Mouse (Mus musculus) heart, embryonic 11.5 days (tissue): ENCODE measurements at regions not wholly inside any gene's neighbourhood (a gene's known extent, or its start where the extent isn't known, plus 50 kb on each side); places are given as distances from the start of the nearest gene placed in this dataset.

Experiments
- ATAC-seq: fragments of 200-750 bp; cut with Nextera tagmentation; replicated peaks from 2 replicates; pipeline ENCODE4 v1.8.0; 2017; ENCODE audit warnings: moderate library complexity; ENCODE audit not compliant: insufficient number of reproducible peaks, low FRiP score, low TSS enrichment
- H3K27ac ChIP-seq: fragments of 300-500 bp; sonication (generic); 2 replicates; pipeline ENCODE4 v1.5.1; 2014; ENCODE audit warnings: mild to moderate bottlenecking, low read depth, low read length
- H3K27me3 ChIP-seq: fragments of 300-500 bp; sonication (generic); 2 replicates; pipeline ENCODE4 v1.6.1; 2014; ENCODE audit warnings: mild to moderate bottlenecking, low read length, mixed read lengths; ENCODE audit not compliant: control insufficient read depth, insufficient read depth
- H3K36me3 ChIP-seq: fragments of 300-500 bp; sonication (generic); 2 replicates; pipeline ENCODE4 v1.6.1; 2014; ENCODE audit warnings: mild to moderate bottlenecking, low read length, moderate library complexity, mixed read lengths; ENCODE audit not compliant: control insufficient read depth, insufficient read depth
- H3K4me1 ChIP-seq: fragments of 300-500 bp; sonication (generic); 2 replicates; pipeline ENCODE4 v1.6.1; 2014; ENCODE audit warnings: low read length; ENCODE audit not compliant: control insufficient read depth, insufficient read depth
- H3K4me2 ChIP-seq: fragments of 300-500 bp; sonication (generic); 2 replicates; pipeline ENCODE4 v1.6.1; 2014; ENCODE audit warnings: mild to moderate bottlenecking, moderate library complexity
- H3K4me3 ChIP-seq: fragments of 300-500 bp; sonication (generic); 2 replicates; pipeline ENCODE4 v1.5.1; 2014; ENCODE audit warnings: low read depth, low read length
- H3K9ac ChIP-seq: fragments of 300-500 bp; sonication (generic); 2 replicates; pipeline ENCODE4 v1.6.1; 2014; ENCODE audit warnings: mild to moderate bottlenecking, low read depth, low read length, moderate library complexity
- H3K9me3 ChIP-seq: fragments of 300-500 bp; sonication (generic); replicated peaks from 2 replicates; pipeline ENCODE4 v1.6.1; 2016; ENCODE audit warnings: low read length; ENCODE audit not compliant: control insufficient read depth
- WGBS: fragments of 180-500 bp; shearing (Covaris S2); extraction: QIAGEN DNeasy Blood & Tissue Kit; methylation state at CpG from one replicate; pipeline ENCODE4 v1.1.7; 2014; ENCODE audit not compliant: insufficient replicate concordance; 5-methylcytosine and 5-hydroxymethylcytosine counted together

DNA sequence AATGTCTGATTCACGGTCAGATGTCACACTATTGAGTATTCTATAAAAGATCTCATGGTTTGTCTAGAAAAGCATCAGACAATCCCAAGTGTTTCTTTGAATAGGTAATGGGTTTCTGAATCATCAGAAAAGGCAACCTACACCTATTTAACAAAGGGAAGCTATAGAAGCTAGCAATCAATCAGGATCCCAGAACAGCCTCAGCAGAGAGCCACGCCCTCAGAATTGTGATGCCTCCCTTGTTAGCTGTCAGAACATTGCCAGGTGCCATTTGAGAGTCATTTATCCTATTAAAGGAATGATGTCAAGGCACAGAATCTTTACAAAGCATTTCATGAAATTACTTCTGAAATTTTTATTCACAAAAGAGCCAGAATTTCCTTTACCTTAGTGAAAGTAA lies 542.7 kb downstream of the Kctd12 start:
- Histone ChIP-seq H3K9me3 (no peaks in the 10 kb centered on the region), H3K4me1 (no peaks in the 10 kb centered on the region), H3K27me3 (no peaks in the 10 kb centered on the region), H3K4me3 (no peak overlapping the region), H3K9ac (no peak overlapping the region), H3K36me3 (no peaks in the 10 kb centered on the region), H3K4me2 (no peak overlapping the region), H3K27ac (no peak overlapping the region)
- no peak for ATAC-seq
- 74% methylated on average over 2 of the region's 2 CpGs for WGBS

- H3K9me3 ChIP-seq = no peaks in the 10 kb centered on the region
- whole genome bisulfite sequencing = 60% methylated on average over 4 of the region's 4 CpGs
- H3K36me3 ChIP-seq = no peaks in the 10 kb centered on the region
- no peak overlapping the region for H3K4me2 ChIP-seq
- no peak overlapping the region for H3K27ac ChIP-seq
- no peak overlapping the region for H3K9ac ChIP-seq
- no peaks in the 10 kb centered on the region for H3K4me1 ChIP-seq
- H3K27me3 ChIP-seq = no peaks in the 10 kb centered on the region
- no peak overlapping the region for H3K4me3 ChIP-seq
- no peak for ATAC-seq
These were observed 578.9 kb downstream of the Kctd12 start for GRCm38 (mm10) chr14:102403397-102404115.

DNA sequence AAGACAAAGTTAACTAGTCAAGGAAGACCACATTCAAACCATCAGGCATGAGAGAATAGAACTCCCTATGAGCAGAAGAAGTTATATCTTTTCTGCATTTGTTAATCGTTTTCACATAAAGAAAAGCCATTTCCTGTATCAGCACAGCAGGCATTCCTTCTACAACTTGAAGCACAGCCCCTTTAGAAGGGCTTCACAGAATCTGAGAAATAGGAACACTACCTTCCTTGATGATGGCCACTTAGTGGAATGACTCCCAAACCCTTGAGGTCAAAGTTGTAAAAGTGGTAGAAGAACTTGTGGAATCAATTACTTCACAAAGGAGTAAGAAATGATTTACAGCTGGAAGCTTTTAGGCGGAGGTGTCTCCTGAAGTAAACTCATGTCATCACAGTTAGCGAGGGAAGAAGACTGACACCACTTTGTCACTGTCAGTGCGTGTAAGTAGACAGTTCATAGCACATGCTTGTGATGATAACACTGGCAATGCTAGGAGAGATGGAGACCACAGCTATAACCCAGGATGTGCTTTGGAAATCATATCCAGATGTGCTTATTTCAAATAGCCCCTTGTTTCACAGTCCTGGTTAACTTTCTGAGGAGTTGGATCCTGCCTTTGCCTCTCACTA lies 580.3 kb downstream of the Kctd12 start:
- Histone ChIP-seq H3K27me3 (no peaks in the 10 kb centered on the region), H3K9ac (no peak overlapping the region), H3K9me3 (no peaks in the 10 kb centered on the region), H3K4me1 (no peaks in the 10 kb centered on the region), H3K4me2 (no peak overlapping the region), H3K36me3 (no peaks in the 10 kb centered on the region), H3K4me3 (no peak overlapping the region), H3K27ac (no peak overlapping the region)
- 45% methylated on average over 4 of the region's 4 CpGs for WGBS
- no peak for ATAC-seq

DNA sequence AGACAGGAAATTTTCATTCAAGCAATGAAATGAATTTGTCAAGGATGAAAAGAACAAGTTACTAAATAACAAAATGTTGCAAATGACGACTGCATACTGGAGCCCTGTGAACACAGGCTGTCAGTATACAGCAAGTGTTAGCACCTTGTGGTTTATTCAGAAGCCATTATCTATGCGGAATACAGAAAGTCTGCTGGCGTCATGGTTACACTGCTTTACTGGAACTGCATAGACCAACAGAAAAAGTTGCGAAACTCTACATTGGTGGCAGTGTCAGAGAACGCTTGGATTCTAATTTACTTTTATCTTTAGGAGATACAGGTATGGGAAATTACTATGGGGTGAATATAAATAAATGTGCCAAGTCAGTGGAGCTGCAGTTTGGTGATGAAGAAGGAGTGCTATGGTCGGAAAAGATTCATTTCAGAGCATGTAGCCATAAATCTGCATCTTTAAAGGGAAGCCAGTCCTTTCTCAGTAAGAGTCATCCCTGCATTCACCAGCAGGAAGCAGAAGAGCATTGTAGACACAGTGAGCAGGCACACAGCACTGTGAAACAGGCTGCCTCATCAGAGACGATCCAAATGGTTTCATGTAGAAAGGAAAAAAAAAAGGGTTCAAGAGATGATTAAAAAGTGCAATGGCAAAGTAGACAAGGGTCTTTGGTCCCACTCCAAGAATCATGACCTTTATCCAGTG lies 586.3 kb downstream of the Kctd12 start:
- Histone ChIP-seq H3K27ac (no peak overlapping the region), H3K9me3 (no peaks in the 10 kb centered on the region), H3K9ac (no peak overlapping the region), H3K36me3 (no peaks in the 10 kb centered on the region), H3K27me3 (no peaks in the 10 kb centered on the region), H3K4me1 (no peaks in the 10 kb centered on the region), H3K4me3 (no peak overlapping the region), H3K4me2 (no peak overlapping the region)
- no peak for ATAC-seq
- 73% methylated on average over 7 of the region's 7 CpGs for WGBS

DNA sequence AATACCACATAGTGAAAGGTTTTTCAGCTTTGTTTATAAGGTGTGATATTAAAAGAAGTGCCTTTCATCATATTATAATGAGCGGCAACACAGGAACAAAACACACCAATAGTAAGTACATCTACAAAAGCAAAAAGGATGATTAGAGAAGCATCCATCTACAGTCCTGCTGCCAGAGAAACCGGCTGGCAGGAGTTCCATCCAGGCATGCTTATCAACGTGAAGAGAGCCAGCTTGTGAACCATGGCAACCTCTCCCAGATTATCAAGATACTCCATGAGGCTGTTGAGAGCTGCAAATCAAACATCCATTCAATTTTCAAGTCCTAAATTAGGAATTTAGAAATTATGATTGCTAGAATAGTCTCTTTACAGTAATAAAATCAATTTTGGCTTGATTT lies 590.1 kb downstream of the Kctd12 start:
- Histone ChIP-seq H3K4me1 (no peaks in the 10 kb centered on the region), H3K4me2 (no peak overlapping the region), H3K9ac (no peak overlapping the region), H3K27ac (no peak overlapping the region), H3K27me3 (no peaks in the 10 kb centered on the region), H3K4me3 (no peak overlapping the region), H3K9me3 (no peaks in the 10 kb centered on the region), H3K36me3 (no peaks in the 10 kb centered on the region)
- no peak for ATAC-seq
- WGBS = 61% methylated on average over 3 of the region's 3 CpGs

- Histone ChIP-seq H3K27ac (no peak overlapping the region), H3K9ac (no peak overlapping the region), H3K9me3 (no peaks in the 10 kb centered on the region), H3K4me1 (no peaks in the 10 kb centered on the region), H3K27me3 (no peaks in the 10 kb centered on the region), H3K36me3 (no peaks in the 10 kb centered on the region), H3K4me3 (no peak overlapping the region), H3K4me2 (no peak overlapping the region)
- no peak for ATAC-seq
- 57% methylated on average over 5 of the region's 5 CpGs for WGBS
These were observed 609.4 kb downstream of the Kctd12 start for GRCm38 (mm10) chr14:102372994-102373567.

GRCm38 (mm10) chr14:102361589-102361988 lies 620.8 kb downstream of the Kctd12 start:
- Histone ChIP-seq H3K4me1 (no peaks in the 10 kb centered on the region), H3K27ac (no peak overlapping the region), H3K9me3 (no peaks in the 10 kb centered on the region), H3K9ac (no peak overlapping the region), H3K4me2 (no peak overlapping the region), H3K27me3 (no peaks in the 10 kb centered on the region), H3K36me3 (no peaks in the 10 kb centered on the region), H3K4me3 (no peak overlapping the region)
- 76% methylated on average over 2 of the region's 2 CpGs for WGBS
- ATAC-seq = no peak

GRCm38 (mm10) chr14:102329409-102329808 lies 599.7 kb downstream of the Lmo7 start:
- no peaks in the 10 kb centered on the region for H3K36me3 ChIP-seq
- no peak overlapping the region for H3K27ac ChIP-seq
- H3K9ac ChIP-seq = no peak overlapping the region
- ATAC-seq = no peak
- H3K4me3 ChIP-seq = no peak overlapping the region
- no peak overlapping the region for H3K4me2 ChIP-seq
- no peaks in the 10 kb centered on the region for H3K9me3 ChIP-seq
- no peaks in the 10 kb centered on the region for H3K27me3 ChIP-seq
- H3K4me1 ChIP-seq = no peaks in the 10 kb centered on the region
